Mouse (Mus musculus) layer of hippocampus, adult 8-10 months (tissue): ENCODE measurements at regions not wholly inside any gene's neighbourhood (a gene's known extent, or its start where the extent isn't known, plus 50 kb on each side); places are given as distances from the start of the nearest gene placed in this dataset.

Source experiments
- DNase-seq, 2 experiments: peaks; one replicate each; pipeline ENCODE4 v3.0.0; 2022; ENCODE audit warnings: low spot score in 2 of 2

GRCm38 (mm10) chr12:25234636-25235035 lies 137.7 kb upstream of the Id2 start:
- no peak for DNase-seq

GRCm38 (mm10) chr12:25233027-25233535 lies 136.1 kb upstream of the Id2 start:
- DNase-seq, result no peak

GRCm38 (mm10) chr12:25232358-25233026 lies 135.6 kb upstream of the Id2 start:
- DNase-seq, result no peak

GRCm38 (mm10) chr12:25228708-25229107 lies 131.8 kb upstream of the Id2 start:
- no peak for DNase-seq

GRCm38 (mm10) chr12:25227736-25228135 lies 130.8 kb upstream of the Id2 start:
- DNase-seq, result no peak

GRCm38 (mm10) chr12:25224644-25225043 lies 127.7 kb upstream of the Id2 start:
- no peak for DNase-seq

GRCm38 (mm10) chr12:25224201-25224600 lies 127.3 kb upstream of the Id2 start:
- no peak for DNase-seq

- DNase-seq, result no peak
These were observed 126.6 kb upstream of the Id2 start for GRCm38 (mm10) chr12:25223539-25223938.

- no peak for DNase-seq
These were observed 123.8 kb upstream of the Id2 start for GRCm38 (mm10) chr12:25220780-25221106.

- no peak for DNase-seq
These were observed 123.3 kb upstream of the Id2 start for GRCm38 (mm10) chr12:25220096-25220779.

GRCm38 (mm10) chr12:25219546-25219945 lies 122.6 kb upstream of the Id2 start:
- DNase-seq, result no peak

GRCm38 (mm10) chr12:25216792-25217516 lies 120.0 kb upstream of the Id2 start:
- DNase-seq, result no peak

- DNase-seq, result no peak
These were observed 118.3 kb upstream of the Id2 start for GRCm38 (mm10) chr12:25215266-25215665.

GRCm38 (mm10) chr12:25213782-25214478 lies 117.0 kb upstream of the Id2 start:
- no peak for DNase-seq

- DNase-seq, result no peak
These were observed 114.4 kb upstream of the Id2 start for GRCm38 (mm10) chr12:25211331-25211730.

GRCm38 (mm10) chr12:25210597-25210996 lies 113.7 kb upstream of the Id2 start:
- no peak for DNase-seq

GRCm38 (mm10) chr12:25209333-25209728 lies 112.4 kb upstream of the Id2 start:
- no peak for DNase-seq

- no peak for DNase-seq
These were observed 111.9 kb upstream of the Id2 start for GRCm38 (mm10) chr12:25208670-25209332.

- DNase-seq, result no peak
These were observed 106.6 kb upstream of the Id2 start for GRCm38 (mm10) chr12:25203371-25204067.

- DNase-seq, result no peak
These were observed 103.2 kb upstream of the Id2 start for GRCm38 (mm10) chr12:25200161-25200560.

- DNase-seq, result no peak
These were observed 100.8 kb upstream of the Id2 start for GRCm38 (mm10) chr12:25197757-25198156.
